Mouse (Mus musculus): ENCODE data around the gene Grb14. TPM values are rescaled to one million over a fixed set of nuclear protein-coding genes. Genes with fewer than 3 reads are reported as not detected.

Grb14 gene
- polyA plus RNA-seq, 1 experiment from 2014 or later, result 135 TPM

Other genes starting within 250 kb of the Grb14 start
- gene Cobll1, start 214.4 kb upstream of the Grb14 start, polyA plus RNA-seq (2015; fragmentation: Nextera tagmentation; extraction: Ambion mirVana), result 12.2 and 12.6 TPM in 2 replicates